17 mouse cellular contexts compared by ENCODE assay signal in the genomic region with DNA sequence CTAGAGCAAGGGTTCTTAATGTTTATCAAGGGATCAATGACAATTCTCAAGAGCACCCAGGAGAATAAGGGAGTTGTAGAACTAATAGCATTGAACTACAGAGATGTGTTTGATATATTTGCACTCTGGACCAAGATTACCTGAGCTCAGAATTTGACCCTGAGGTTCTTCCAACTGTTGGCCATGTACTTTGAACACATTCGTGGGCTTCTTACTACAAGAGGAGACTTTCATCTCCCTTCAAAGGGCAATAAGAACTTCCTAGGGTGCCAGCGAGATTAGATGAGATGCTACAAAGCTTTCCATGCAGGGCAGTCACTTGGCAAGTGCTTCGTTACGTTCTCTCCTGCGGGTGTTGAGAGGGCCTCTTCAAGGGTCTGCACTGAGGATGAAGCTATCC. TPM values are rescaled to one million over a fixed set of nuclear protein-coding genes. Genes with fewer than 3 reads are reported as not detected.
"Had no signal": no experiment of that assay in that cellular context is flagged by ENCODE, and none has a peak within 500 bp of the region (broad histone marks: within the 10 kb centered on the region; RNA-seq: fewer than 3 reads in every experiment).

No protein-coding gene starts in this region.

- H3K9me3 ChIP-seq: limb, embryonic 12.5 days; midbrain, embryonic 13.5 days; neural tube, embryonic 15.5 days; stomach, embryonic 15.5 days had no signal

- ATAC-seq: midbrain, embryonic 13.5 days had no signal

- H3K4me3 ChIP-seq: layer of hippocampus, adult 2 months; limb, embryonic 12.5 days; midbrain, embryonic 13.5 days; myocyte; neural tube, embryonic 15.5 days; stomach, embryonic 15.5 days had no signal

- DNase-seq: kidney, adult 11 months; kidney, adult 9 months; kidney, postnatal 4 days; lung, adult 18-20 months; lung, postnatal 4 days; right cerebral cortex, postnatal 4 days; thymus, adult 2 months; thymus, postnatal 25 days had no signal

- H3K4me1 ChIP-seq: limb, embryonic 12.5 days; midbrain, embryonic 13.5 days had no signal

- H3K36me3 ChIP-seq: limb, embryonic 12.5 days; midbrain, embryonic 13.5 days; neural tube, embryonic 15.5 days; stomach, embryonic 15.5 days had no signal

- H3K27me3 ChIP-seq: limb, embryonic 12.5 days; midbrain, embryonic 13.5 days; neural tube, embryonic 15.5 days; stomach, embryonic 15.5 days had no signal

- H3K4me2 ChIP-seq: hindbrain, embryonic 14.5 days; limb, embryonic 12.5 days; midbrain, embryonic 13.5 days; neural tube, embryonic 15.5 days; stomach, embryonic 15.5 days had no signal

- H3K9ac ChIP-seq: hindbrain, embryonic 14.5 days; limb, embryonic 12.5 days; midbrain, embryonic 13.5 days; neural tube, embryonic 15.5 days; stomach, embryonic 15.5 days had no signal

- H3K27ac ChIP-seq: hindbrain, embryonic 14.5 days; kidney, postnatal 0 days; layer of hippocampus, adult 2 months; limb, embryonic 12.5 days; midbrain, embryonic 13.5 days; neural tube, embryonic 15.5 days; stomach, embryonic 15.5 days had no signal

RNA-seq across cellular contexts. Expression of a gene that starts 6.5 kb away (rescaled TPM):
- polyA plus RNA-seq: limb, embryonic 12.5 days; neural tube, embryonic 11.5 days had no signal
